Mouse (Mus musculus) hindbrain, embryonic 14.5 days (tissue): ENCODE results near the gene Faf1. TPM values are rescaled to one million over a fixed set of nuclear protein-coding genes. Genes with fewer than 3 reads are reported as not detected.
"Not testable (repeated sequence)": the region's sequence is repeated elsewhere in the genome, so short reads cannot be mapped to it uniquely, and the experiment has no call there.

ENCODE experiments used
- ATAC-seq: fragments of 200-750 bp; cut with Nextera tagmentation; 2 replicates; pipeline ENCODE4 v1.8.0; 2017; ENCODE audit warnings: moderate number of reproducible peaks, mild to moderate bottlenecking, moderate TSS enrichment, moderate library complexity; ENCODE audit not compliant: low FRiP score
- DNase-seq: peaks from one replicate; pipeline ENCODE4 v3.0.0-alpha.2; 2015; ENCODE audit warnings: low spot score
- H3K27ac ChIP-seq: fragments of 300-500 bp; sonication (generic); 2 replicates; pipeline ENCODE4 v1.5.1; 2014; ENCODE audit warnings: mild to moderate bottlenecking, moderate library complexity
- H3K27me3 ChIP-seq: fragments of 300-500 bp; sonication (generic); 2 replicates; pipeline ENCODE4 v1.6.1; 2014; ENCODE audit warnings: mild to moderate bottlenecking, low read length, mixed read lengths; ENCODE audit not compliant: control insufficient read depth, insufficient read depth
- H3K36me3 ChIP-seq: fragments of 300-500 bp; sonication (generic); replicated peaks from 2 replicates; pipeline ENCODE4 v1.6.1; 2014; ENCODE audit not compliant: control insufficient read depth, insufficient read depth
- H3K4me1 ChIP-seq: fragments of 300-500 bp; sonication (generic); replicated peaks from 2 replicates; pipeline ENCODE4 v1.6.1; 2014; ENCODE audit warnings: antibody characterized with exemption, low read length, mixed read lengths; ENCODE audit not compliant: control insufficient read depth, insufficient read depth
- H3K4me2 ChIP-seq: fragments of 300-500 bp; sonication (generic); replicated peaks from 2 replicates; pipeline ENCODE4 v1.6.1; 2014; ENCODE audit warnings: mild to moderate bottlenecking, moderate library complexity
- H3K4me3 ChIP-seq: fragments of 300-500 bp; sonication (generic); replicated peaks from 2 replicates; pipeline ENCODE4 v1.5.1; 2014; ENCODE audit warnings: mild to moderate bottlenecking, low read length
- H3K9ac ChIP-seq: fragments of 300-500 bp; sonication (generic); 2 replicates; pipeline ENCODE4 v1.6.1; 2014
- H3K9me3 ChIP-seq: fragments of 300-500 bp; sonication (generic); 2 replicates; pipeline ENCODE4 v1.6.1; 2016; ENCODE audit warnings: low read length; ENCODE audit not compliant: control insufficient read depth
- WGBS: fragments of 180-500 bp; shearing (Covaris S2); extraction: QIAGEN DNeasy Blood & Tissue Kit; methylation state at CpG from one replicate; pipeline ENCODE4 v1.1.7; 2014; 5-methylcytosine and 5-hydroxymethylcytosine counted together
- polyA plus RNA-seq: library from polyadenylated mRNA; unstranded; fragments of >200 nt; fragmentation: Nextera tagmentation; extraction: Ambion mirVana; gene quantifications from 2 replicates; pipeline ENCODE4 v1.2.1, GENCODE M21; 2014

Gene Faf1
- polyA plus RNA-seq, 1 experiment from 2014 or later: 47.1 TPM

DNA sequence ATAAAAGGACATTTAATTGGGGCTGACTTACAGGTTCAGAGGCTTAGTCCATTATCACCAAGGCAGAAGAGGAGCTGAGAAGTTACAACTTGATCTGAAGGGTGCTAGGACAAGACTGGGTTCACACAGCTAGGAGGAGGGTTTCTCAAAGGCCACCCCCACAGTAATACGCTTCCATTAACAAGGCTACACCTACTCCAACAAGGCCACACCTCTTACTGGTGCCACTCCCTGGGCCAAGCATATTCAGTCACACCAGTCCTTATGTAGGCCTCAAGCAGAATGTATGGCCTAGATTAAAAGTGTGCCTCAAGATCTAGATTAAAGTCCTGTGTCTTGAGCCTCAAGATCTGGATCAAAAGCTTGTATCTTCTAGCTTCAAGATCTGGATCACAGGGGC lies 4.4 kb upstream of the Faf1 start:
- no peak overlapping the region for H3K27ac ChIP-seq
- no peak overlapping the region for H3K4me2 ChIP-seq
- H3K27me3 ChIP-seq: peaks cover 10% of the 10 kb centered on the region
- ATAC-seq: no peak
- DNase-seq: no peak
- H3K9ac ChIP-seq: no peak overlapping the region
- H3K4me1 ChIP-seq: peaks cover 3% of the 10 kb centered on the region; the same call in 1 of the 2 replicates
- H3K9me3 ChIP-seq: no peaks in the 10 kb centered on the region
- H3K4me3 ChIP-seq: no peak overlapping the region
- WGBS: 74% methylated on average over 1 of the region's 1 CpGs
- H3K36me3 ChIP-seq: no peaks in the 10 kb centered on the region

GRCm38 (mm10) chr4:109674097-109674496 lies 2.3 kb upstream of the Faf1 start:
- no peak overlapping the region for H3K9ac ChIP-seq
- H3K4me2 ChIP-seq: no peak overlapping the region
- no peak for ATAC-seq
- no peak overlapping the region for H3K27ac ChIP-seq
- no peak for DNase-seq
- H3K4me1 ChIP-seq: peaks cover 9% of the 10 kb centered on the region
- WGBS: 85% methylated on average over 2 of the region's 2 CpGs
- H3K36me3 ChIP-seq: no peaks in the 10 kb centered on the region
- H3K9me3 ChIP-seq: no peaks in the 10 kb centered on the region
- no peaks in the 10 kb centered on the region for H3K27me3 ChIP-seq
- no peak overlapping the region for H3K4me3 ChIP-seq

- ATAC-seq (peak; percentile 10; the same call in 1 of the 2 replicates), DNase-seq (no peak)
- Histone ChIP-seq H3K36me3 (no peaks in the 10 kb centered on the region), H3K4me1 (peaks cover 9% of the 10 kb centered on the region), H3K9me3 (no peaks in the 10 kb centered on the region), H3K27ac (peak overlapping the region; percentile 97), H3K4me2 (peak overlapping the region; percentile 68), H3K4me3 (peak overlapping the region; percentile 92), H3K27me3 (no peaks in the 10 kb centered on the region), H3K9ac (peak overlapping the region; percentile 93)
- 0% methylated on average over 3 of the region's 3 CpGs for WGBS
These were observed 833 bp downstream of the Faf1 start for GRCm38 (mm10) chr4:109677221-109677620.

DNA sequence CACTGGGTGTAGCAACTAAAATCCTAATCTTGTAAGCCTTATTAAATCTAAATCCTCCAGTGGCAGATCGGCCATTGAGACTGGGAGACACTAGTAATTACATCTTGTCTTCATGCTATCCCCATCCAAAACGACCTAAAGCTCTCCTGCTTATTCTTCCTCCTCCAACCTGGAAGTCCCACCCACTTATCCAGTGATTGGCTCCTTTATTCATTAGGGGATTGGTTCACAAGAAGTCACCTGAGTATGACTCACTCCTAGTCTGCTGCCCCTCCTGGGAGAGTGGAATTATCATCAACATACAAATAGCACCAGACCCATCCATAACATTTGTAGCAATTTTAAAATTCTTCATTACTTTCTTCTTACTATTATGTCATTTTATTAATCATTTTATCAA lies 7.2 kb downstream of the Faf1 start:
- no peaks in the 10 kb centered on the region for H3K4me1 ChIP-seq
- DNase-seq: no peak
- ATAC-seq: no peak
- peaks cover 5% of the 10 kb centered on the region; the same call in 1 of the 2 replicates for H3K36me3 ChIP-seq
- H3K9ac ChIP-seq: no peak overlapping the region
- H3K4me2 ChIP-seq: no peak overlapping the region
- 74% methylated on average over 2 of the region's 2 CpGs for WGBS
- no peak overlapping the region for H3K27ac ChIP-seq
- H3K27me3 ChIP-seq: no peaks in the 10 kb centered on the region
- H3K4me3 ChIP-seq: no peak overlapping the region
- no peaks in the 10 kb centered on the region for H3K9me3 ChIP-seq

DNA sequence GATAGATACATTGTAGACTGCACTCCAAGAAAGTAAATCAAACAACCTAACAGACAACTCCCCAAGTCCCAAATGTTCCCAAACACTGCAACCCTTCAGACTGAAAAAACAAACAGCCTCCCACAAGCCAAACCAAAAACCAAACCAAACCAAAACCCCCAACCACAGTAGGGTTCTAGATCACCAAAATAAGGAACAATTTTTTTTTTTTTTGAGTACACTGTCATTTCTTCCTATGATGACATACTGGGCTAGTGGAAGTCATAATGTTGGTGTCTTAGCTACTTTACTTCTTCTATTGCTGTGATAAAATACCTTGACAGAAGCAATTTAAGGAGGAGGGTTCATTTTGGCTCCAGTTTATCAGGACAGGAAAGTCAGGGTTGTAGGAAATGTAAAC lies 16.3 kb downstream of the Faf1 start:
- DNase-seq (no peak), ATAC-seq (no peak)
- H3K27ac ChIP-seq: no peak overlapping the region
- no peak overlapping the region for H3K9ac ChIP-seq
- no peaks in the 10 kb centered on the region for H3K4me1 ChIP-seq
- no peaks in the 10 kb centered on the region for H3K27me3 ChIP-seq
- peaks cover 5% of the 10 kb centered on the region; the same call in 1 of the 2 replicates for H3K9me3 ChIP-seq
- H3K36me3 ChIP-seq: no peaks in the 10 kb centered on the region
- no peak overlapping the region for H3K4me2 ChIP-seq
- no peak overlapping the region for H3K4me3 ChIP-seq

GRCm38 (mm10) chr4:109700727-109701126 lies 24.3 kb downstream of the Faf1 start:
- H3K36me3 ChIP-seq, ATAC-seq, H3K9me3 ChIP-seq, H3K9ac ChIP-seq, H3K4me3 ChIP-seq, DNase-seq, H3K4me2 ChIP-seq, H3K27ac ChIP-seq, H3K4me1 ChIP-seq, H3K27me3 ChIP-seq: not testable (repeated sequence)
- WGBS: 89% methylated on average over 3 of the region's 3 CpGs

- no peaks in the 10 kb centered on the region for H3K36me3 ChIP-seq
- no peaks in the 10 kb centered on the region for H3K9me3 ChIP-seq
- H3K9ac ChIP-seq: no peak overlapping the region
- H3K4me3 ChIP-seq: no peak overlapping the region
- no peak overlapping the region for H3K4me2 ChIP-seq
- H3K4me1 ChIP-seq: no peaks in the 10 kb centered on the region
- no peak for ATAC-seq
- peak; percentile 78 for DNase-seq
- H3K27ac ChIP-seq: no peak overlapping the region
- H3K27me3 ChIP-seq: no peaks in the 10 kb centered on the region
These were observed 27.2 kb downstream of the Faf1 start for GRCm38 (mm10) chr4:109703568-109703967.

DNA sequence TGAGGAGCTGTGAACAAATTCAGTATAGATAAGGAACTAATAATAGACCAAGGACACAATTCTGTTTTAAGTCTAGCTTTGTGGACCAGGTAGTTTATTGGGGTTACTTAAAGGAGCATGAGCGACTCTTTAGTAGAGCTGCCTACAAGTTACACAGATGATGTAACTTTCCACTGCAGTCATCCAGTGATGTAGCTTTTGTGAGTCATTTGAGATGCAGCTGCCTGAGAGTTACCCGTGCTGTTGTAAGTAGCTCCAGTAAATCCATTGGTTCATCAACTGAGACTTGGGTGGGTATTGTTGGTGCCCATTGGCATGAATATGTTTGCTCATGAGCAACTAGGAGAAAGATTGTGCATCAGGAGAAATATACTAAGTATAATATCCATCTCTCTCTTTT lies 29.0 kb downstream of the Faf1 start:
- Histone ChIP-seq H3K27ac (no peak overlapping the region), H3K4me3 (no peak overlapping the region), H3K27me3 (no peaks in the 10 kb centered on the region), H3K36me3 (no peaks in the 10 kb centered on the region), H3K4me1 (no peaks in the 10 kb centered on the region), H3K9ac (no peak overlapping the region), H3K4me2 (no peak overlapping the region), H3K9me3 (no peaks in the 10 kb centered on the region)
- 94% methylated on average over 2 of the region's 2 CpGs for WGBS
- no peak for ATAC-seq
- no peak for DNase-seq

GRCm38 (mm10) chr4:109719281-109719680 lies 42.9 kb downstream of the Faf1 start:
- 0 out of 2 replicates have a peak, but pooled peaks cover 2% of the 10 kb centered on the region for H3K36me3 ChIP-seq
- no peak overlapping the region for H3K27ac ChIP-seq
- no peak for ATAC-seq
- no peak overlapping the region for H3K4me2 ChIP-seq
- no peaks in the 10 kb centered on the region for H3K9me3 ChIP-seq
- H3K4me1 ChIP-seq: no peaks in the 10 kb centered on the region
- no peaks in the 10 kb centered on the region for H3K27me3 ChIP-seq
- H3K4me3 ChIP-seq: no peak overlapping the region
- H3K9ac ChIP-seq: no peak overlapping the region
- 96% methylated on average over 5 of the region's 5 CpGs for WGBS
- DNase-seq: no peak

GRCm38 (mm10) chr4:109729281-109729680 lies 52.9 kb downstream of the Faf1 start:
- Histone ChIP-seq H3K36me3 (0 out of 2 replicates have a peak, but pooled peaks cover 5% of the 10 kb centered on the region), H3K9me3 (no peaks in the 10 kb centered on the region), H3K4me3 (no peak overlapping the region), H3K27me3 (no peaks in the 10 kb centered on the region), H3K4me1 (no peaks in the 10 kb centered on the region), H3K9ac (no peak overlapping the region), H3K27ac (no peak overlapping the region), H3K4me2 (no peak overlapping the region)
- ATAC-seq (no peak), DNase-seq (peak; percentile 80)
- WGBS: 16% methylated on average over 2 of the region's 2 CpGs
